Mouse (Mus musculus): ENCODE data around the gene Slc48a1. TPM values are rescaled to one million over a fixed set of nuclear protein-coding genes. Genes with fewer than 3 reads are reported as not detected.
A peak's percentile ranks its signal among the peaks of the same experiment; 100 is the strongest.

Slc48a1 gene
- total RNA-seq, 2 experiments from 2014 or later, result 157 to 169 TPM

- no peak for DNase-seq (ENCODE audit: low spot score in 2 of 2)
- intact Hi-C loops (cut with DNase I), result no loop called here
These were observed 38.1 kb downstream of the Slc48a1 start for GRCm38 (mm10) chr15:97816199-97816994.

- no peak for DNase-seq (ENCODE audit: low spot score in 2 of 2)
- intact Hi-C loops (cut with DNase I), result no loop called here
These were observed 41.6 kb downstream of the Slc48a1 start for GRCm38 (mm10) chr15:97819937-97820336.

GRCm38 (mm10) chr15:97821321-97821982 is 43.1 kb downstream of the Slc48a1 start:
- no peak for DNase-seq (ENCODE audit: low spot score in 2 of 2)
- intact Hi-C loops (cut with DNase I), result no loop called here

GRCm38 (mm10) chr15:97821983-97822363 is 43.7 kb downstream of the Slc48a1 start:
- DNase-seq (ENCODE audit: low spot score in 2 of 2), result no peak
- intact Hi-C loops (cut with DNase I), result no loop called here

- no peak for DNase-seq (ENCODE audit: low spot score in 2 of 2)
- intact Hi-C loops (cut with DNase I), result no loop called here
These were observed 44.4 kb downstream of the Slc48a1 start for GRCm38 (mm10) chr15:97822545-97823228.

- intact Hi-C loops (cut with DNase I), result no loop called here
These were observed 45.2 kb downstream of the Slc48a1 start for GRCm38 (mm10) chr15:97823479-97823878.

GRCm38 (mm10) chr15:97824042-97824441 is 45.7 kb downstream of the Slc48a1 start:
- intact Hi-C loops (cut with DNase I), result no loop called here
- DNase-seq (ENCODE audit: low spot score in 2 of 2), result no peak

More at GRCm38 (mm10) chr15:97823479-97823878, 45.2 kb downstream of the Slc48a1 start:
- DNase-seq (ENCODE audit: low spot score in 2 of 2), result no peak

GRCm38 (mm10) chr15:97825071-97825940 is 47.0 kb downstream of the Slc48a1 start:
- DNase-seq (ENCODE audit: low spot score in 2 of 2), result peak; percentile 73 to 79
- intact Hi-C loops (cut with DNase I), result no loop called here

- no peak for DNase-seq (ENCODE audit: low spot score in 2 of 2)
- intact Hi-C loops (cut with DNase I), result no loop called here
These were observed 47.7 kb downstream of the Slc48a1 start for GRCm38 (mm10) chr15:97825941-97826587.

GRCm38 (mm10) chr15:97826588-97827261 is 48.4 kb downstream of the Slc48a1 start:
- no peak for DNase-seq (ENCODE audit: low spot score in 2 of 2)
- intact Hi-C loops (cut with DNase I), result no loop called here

- intact Hi-C loops (cut with DNase I), result no loop called here
- DNase-seq (ENCODE audit: low spot score in 2 of 2), result no peak
These were observed 49.1 kb downstream of the Slc48a1 start for GRCm38 (mm10) chr15:97827401-97827800.

- DNase-seq (ENCODE audit: low spot score in 2 of 2), result peak; percentile 30 to 79
- intact Hi-C loops (cut with DNase I), result no loop called here
These were observed 50.0 kb downstream of the Slc48a1 start for GRCm38 (mm10) chr15:97828221-97828842.

GRCm38 (mm10) chr15:97828901-97829338 is 50.6 kb downstream of the Slc48a1 start:
- DNase-seq (ENCODE audit: low spot score in 2 of 2), result no peak
- intact Hi-C loops (cut with DNase I), result no loop called here

- DNase-seq (ENCODE audit: low spot score in 2 of 2), result no peak
- intact Hi-C loops (cut with DNase I), result no loop called here
These were observed 51.1 kb downstream of the Slc48a1 start for GRCm38 (mm10) chr15:97829432-97829831.

GRCm38 (mm10) chr15:97830253-97830787 is 52.0 kb downstream of the Slc48a1 start:
- intact Hi-C loops (cut with DNase I), result loop anchor here (5.0 kb wide), 1 partner anchor 43 kb away; no protein-coding TSS in a partner anchor

GRCm38 (mm10) chr15:97830788-97831241 is 52.5 kb downstream of the Slc48a1 start:
- no peak for DNase-seq (ENCODE audit: low spot score in 2 of 2)
- intact Hi-C loops (cut with DNase I), result loop anchor here (5.0 kb wide), 1 partner anchor 44 kb away; no protein-coding TSS in a partner anchor

More at GRCm38 (mm10) chr15:97830253-97830787, 52.0 kb downstream of the Slc48a1 start:
- no peak for DNase-seq (ENCODE audit: low spot score in 2 of 2)

All from left cerebral cortex, postnatal 14 days (tissue).